Mouse (Mus musculus) heart, embryonic 10.5 days (tissue): ENCODE data around the gene Tex26. TPM values are rescaled to one million over a fixed set of nuclear protein-coding genes. Genes with fewer than 3 reads are reported as not detected.
A peak's percentile ranks its signal among the peaks of the same experiment; 100 is the strongest.

Experiments used
- DNase-seq: peaks from one replicate; pipeline ENCODE4 v3.0.0-alpha.2; 2017; ENCODE audit warnings: low spot score
- H3K27ac ChIP-seq: fragments of 300-500 bp; sonication (generic); 2 replicates; pipeline ENCODE4 v1.5.1; 2016; ENCODE audit warnings: mild to moderate bottlenecking
- H3K27me3 ChIP-seq: fragments of 300-500 bp; sonication (generic); 2 replicates; pipeline ENCODE4 v1.6.1; 2016; ENCODE audit warnings: mild to moderate bottlenecking; ENCODE audit not compliant: poor library complexity, insufficient read depth, severe bottlenecking
- H3K36me3 ChIP-seq: fragments of 300-500 bp; sonication (generic); 2 replicates; pipeline ENCODE4 v1.6.1; 2016; ENCODE audit warnings: mild to moderate bottlenecking, moderate library complexity
- H3K4me1 ChIP-seq: fragments of 300-500 bp; sonication (generic); 2 replicates; pipeline ENCODE4 v1.6.1; 2016; ENCODE audit warnings: mild to moderate bottlenecking
- H3K4me3 ChIP-seq: fragments of 300-500 bp; sonication (generic); 2 replicates; pipeline ENCODE4 v1.5.1; 2016; ENCODE audit warnings: mild to moderate bottlenecking, moderate library complexity
- H3K9me3 ChIP-seq: fragments of 300-500 bp; sonication (generic); 2 replicates; pipeline ENCODE4 v1.6.1; 2016; ENCODE audit warnings: mild to moderate bottlenecking, moderate library complexity
- WGBS: fragments of 180-500 bp; shearing (Covaris S2); methylation state at CpG from one replicate; pipeline ENCODE4 v1.1.7; 2016; 5-methylcytosine and 5-hydroxymethylcytosine counted together
- polyA plus RNA-seq: library from polyadenylated mRNA; unstranded; fragments of >200 nt; fragmentation: Nextera tagmentation; extraction: Ambion mirVana; gene quantifications from 2 replicates; pipeline ENCODE4 v1.2.1, GENCODE M21; 2016

The Tex26 gene
- polyA plus RNA-seq, result 0.58 and 0.78 TPM in 2 replicates

DNA sequence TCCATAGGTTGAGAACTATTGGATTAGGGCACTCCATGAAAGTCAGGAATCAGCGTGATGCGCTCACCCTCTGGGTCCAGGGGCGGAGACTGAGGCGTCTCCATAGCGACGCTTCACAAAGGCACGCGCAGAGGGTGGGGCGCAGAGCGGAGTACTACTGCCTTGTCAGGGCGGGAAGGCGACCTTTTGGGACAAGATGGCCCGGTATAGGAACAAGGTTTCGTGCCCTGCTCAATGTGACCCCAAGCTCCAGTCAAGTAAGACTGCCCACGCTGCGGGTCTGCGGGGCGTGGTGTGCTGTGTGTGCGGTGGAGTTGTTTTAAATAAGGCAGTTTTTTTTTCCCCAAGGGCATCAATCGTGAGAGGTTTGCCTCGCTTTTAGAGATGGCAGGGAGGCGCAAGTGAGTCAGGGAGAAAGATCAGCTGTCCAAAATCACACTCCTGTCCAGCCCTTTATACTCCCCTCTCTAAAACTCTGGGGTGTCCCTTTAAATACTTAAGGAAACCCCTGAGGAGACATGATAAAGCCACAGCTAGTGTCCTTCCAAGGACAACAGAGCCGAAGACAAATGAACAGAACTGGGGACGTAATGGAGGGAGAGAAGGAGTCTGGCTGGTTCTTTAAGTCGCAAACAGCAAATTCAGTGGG lies at the start of gene Tex26:
Gene Tex26 (plus strand): TSS at position 130 of the 649 bp plus-strand sequence.
- Histone ChIP-seq H3K4me3 (peak within 1 kb of the TSS; percentile 65), H3K27me3 (no peaks in the 10 kb centered on the region; the same call in 1 of the 2 replicates), H3K27ac (peak within 1 kb of the TSS; percentile 86), H3K9me3 (no peaks in the 10 kb centered on the region), H3K4me1 (peaks cover 24% of the 10 kb centered on the region), H3K36me3 (no peaks in the 10 kb centered on the region)
- DNase-seq, result peak; percentile 90
- under 1% methylated on average over 25 of the region's 25 CpGs for WGBS

DNA sequence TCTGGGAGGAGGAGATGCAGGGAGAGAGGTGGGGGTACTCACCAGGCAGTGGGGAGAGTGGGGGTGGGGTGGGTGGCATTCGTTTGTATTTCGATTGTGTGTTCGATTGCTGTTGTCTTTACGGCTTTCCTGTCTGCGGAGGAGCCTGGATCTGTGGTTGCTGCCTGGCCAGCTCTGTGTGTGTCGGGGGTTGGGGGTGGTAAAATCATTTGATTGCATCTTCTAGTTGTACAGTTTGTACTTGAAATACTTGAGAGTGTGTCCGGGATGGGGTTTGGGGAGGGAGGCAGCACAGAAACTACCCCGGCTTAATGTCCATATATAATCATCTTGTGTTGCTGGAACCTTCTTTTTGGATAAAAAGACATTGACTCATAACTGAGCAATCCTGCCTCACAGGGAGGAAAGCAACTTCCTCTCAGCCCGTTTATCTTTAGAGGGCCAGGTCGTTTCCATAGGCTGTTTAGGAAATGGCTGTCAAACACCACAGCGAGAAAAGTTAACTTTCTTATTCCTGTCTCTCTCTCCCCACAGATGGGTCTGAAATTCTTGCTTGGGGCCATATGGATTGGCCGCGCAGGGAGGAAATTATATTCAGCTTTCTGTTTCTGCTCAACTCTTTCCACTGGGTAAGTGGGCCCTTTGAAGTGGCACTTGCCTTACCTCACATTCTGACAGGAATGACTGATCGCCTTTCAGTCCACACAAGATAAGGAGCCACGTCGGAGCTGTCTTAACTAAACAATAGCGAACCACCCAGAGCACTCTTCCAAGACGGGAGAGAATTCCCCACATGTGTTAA lies 47.7 kb upstream of the Tex26 start:
- whole genome bisulfite sequencing, result 13% methylated on average over 18 of the region's 18 CpGs
- Histone ChIP-seq H3K36me3 (0 out of 2 replicates have a peak, but pooled peaks cover 4% of the 10 kb centered on the region), H3K4me3 (peak overlapping the region; percentile 27), H3K9me3 (no peaks in the 10 kb centered on the region), H3K4me1 (peaks cover 35% of the 10 kb centered on the region), H3K27ac (peak overlapping the region; percentile 86), H3K27me3 (no peaks in the 10 kb centered on the region)
- DNase-seq, result no peak

DNA sequence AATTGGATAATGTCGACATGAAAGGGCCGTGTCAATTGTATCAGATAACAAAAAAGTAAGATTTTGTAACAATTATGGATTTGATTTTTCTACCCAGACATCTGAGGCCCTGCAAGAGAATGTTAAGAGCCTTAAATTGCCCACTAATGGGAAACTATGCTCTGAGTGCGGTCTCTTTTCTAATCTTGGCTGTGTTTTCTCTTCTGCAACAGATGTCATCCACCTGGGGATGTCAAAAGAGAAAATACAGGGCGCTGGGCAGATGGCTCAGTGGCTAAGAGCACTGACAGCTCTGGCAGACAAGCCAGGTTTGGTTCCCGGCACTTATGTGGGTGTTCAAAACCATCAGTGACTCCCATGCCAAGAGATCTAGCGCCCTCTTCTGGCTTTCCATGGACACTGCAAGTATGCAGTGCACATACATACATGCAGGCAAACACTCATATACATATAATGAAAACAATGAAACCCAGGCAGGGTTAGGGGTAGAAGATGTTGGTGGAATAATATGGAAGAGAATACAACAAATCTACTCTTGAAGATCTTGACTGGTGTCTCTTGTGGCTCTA lies 47.0 kb upstream of the Tex26 start:
- Histone ChIP-seq H3K27ac (peak overlapping the region; percentile 86), H3K27me3 (no peaks in the 10 kb centered on the region), H3K36me3 (0 out of 2 replicates have a peak, but pooled peaks cover 4% of the 10 kb centered on the region), H3K4me3 (no peak overlapping the region), H3K9me3 (no peaks in the 10 kb centered on the region), H3K4me1 (peaks cover 38% of the 10 kb centered on the region)
- WGBS, result 41% methylated on average over 6 of the region's 6 CpGs
- DNase-seq, result no peak

DNA sequence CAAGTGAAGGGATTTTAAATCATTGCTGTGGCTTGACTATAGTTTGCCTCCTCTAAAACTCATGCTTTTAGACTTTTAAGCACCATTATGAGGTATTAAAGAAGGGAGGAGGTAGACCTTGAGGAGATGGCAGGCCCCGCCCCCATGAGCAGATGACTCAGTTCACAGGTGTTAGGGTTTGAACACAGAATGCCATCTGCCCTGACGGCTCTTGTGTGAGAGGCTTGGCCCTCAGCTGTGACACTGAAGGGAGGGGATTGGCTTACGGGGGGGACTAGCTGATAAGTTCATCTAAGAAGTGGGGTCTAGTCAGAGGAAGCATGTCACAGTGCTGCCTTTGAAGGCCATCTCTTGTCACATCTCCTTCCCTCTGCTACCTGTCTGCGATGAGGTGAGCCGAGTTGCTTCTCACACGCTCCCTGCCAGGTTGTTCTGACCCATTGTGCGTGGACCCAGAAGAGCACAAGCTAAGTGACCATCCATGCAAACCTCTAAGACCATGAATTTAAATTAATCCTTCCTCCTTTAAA lies 37.9 kb upstream of the Tex26 start:
- H3K4me1 ChIP-seq, result 0 out of 2 replicates have a peak, but pooled peaks cover 6% of the 10 kb centered on the region
- H3K27me3 ChIP-seq, result no peaks in the 10 kb centered on the region
- H3K9me3 ChIP-seq, result 0 out of 2 replicates have a peak, but pooled peaks cover 3% of the 10 kb centered on the region
- 77% methylated on average over 7 of the region's 7 CpGs for WGBS
- no peak overlapping the region for H3K4me3 ChIP-seq
- no peaks in the 10 kb centered on the region for H3K36me3 ChIP-seq
- DNase-seq, result peak; percentile 51
- no peak overlapping the region for H3K27ac ChIP-seq

DNA sequence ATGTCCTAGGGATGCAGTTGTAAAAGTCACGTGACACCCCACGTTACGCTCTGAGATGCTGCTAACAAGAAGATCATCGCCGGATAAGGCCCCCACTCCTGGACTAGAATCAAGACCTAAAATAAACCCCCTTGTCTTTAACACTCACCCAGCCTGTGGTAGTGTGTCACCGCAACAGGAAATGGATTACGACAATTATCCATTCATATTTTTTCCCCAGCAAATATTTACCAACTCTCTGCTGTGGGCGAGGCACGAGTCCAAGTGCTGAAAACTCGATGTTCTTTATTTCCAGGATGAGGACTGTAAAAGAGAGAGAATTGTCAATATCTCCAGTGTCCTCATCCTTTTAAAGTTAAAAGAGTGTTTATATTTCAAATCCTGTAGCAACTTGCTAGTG lies 37.4 kb upstream of the Tex26 start:
- H3K36me3 ChIP-seq, result no peaks in the 10 kb centered on the region
- 90% methylated on average over 10 of the region's 10 CpGs for WGBS
- no peak for DNase-seq

DNA sequence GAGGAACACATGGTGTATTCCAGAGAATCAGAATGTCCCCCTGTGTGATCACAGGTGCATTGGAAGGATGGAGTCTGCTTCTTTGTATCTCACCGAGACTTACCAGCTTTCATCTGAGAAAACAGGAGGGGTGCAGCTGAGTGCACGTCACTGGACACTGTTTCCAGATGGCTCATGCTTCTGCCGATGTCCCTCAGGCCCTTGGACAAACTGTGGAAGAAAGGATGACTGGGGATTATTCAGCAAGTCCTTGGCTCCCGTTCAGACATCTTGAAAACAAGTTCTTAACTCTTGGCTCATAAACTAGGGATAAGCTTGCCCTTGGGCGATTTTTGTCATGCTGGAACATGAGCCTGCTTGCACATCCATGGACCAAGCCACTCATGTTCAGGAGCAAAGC lies 36.1 kb upstream of the Tex26 start:
- peak; percentile 69 for DNase-seq
- Histone ChIP-seq H3K4me1 (no peaks in the 10 kb centered on the region), H3K4me3 (no peak overlapping the region), H3K9me3 (0 out of 2 replicates have a peak, but pooled peaks cover 7% of the 10 kb centered on the region), H3K27me3 (no peaks in the 10 kb centered on the region), H3K36me3 (no peaks in the 10 kb centered on the region), H3K27ac (no peak overlapping the region)
- WGBS, result 79% methylated on average over 5 of the region's 5 CpGs

More for the DNA sequence above, 37.4 kb upstream of the Tex26 start:
- Histone ChIP-seq H3K27ac (no peak overlapping the region), H3K4me3 (no peak overlapping the region), H3K4me1 (0 out of 2 replicates have a peak, but pooled peaks cover 6% of the 10 kb centered on the region), H3K27me3 (no peaks in the 10 kb centered on the region), H3K9me3 (0 out of 2 replicates have a peak, but pooled peaks cover 3% of the 10 kb centered on the region)

DNA sequence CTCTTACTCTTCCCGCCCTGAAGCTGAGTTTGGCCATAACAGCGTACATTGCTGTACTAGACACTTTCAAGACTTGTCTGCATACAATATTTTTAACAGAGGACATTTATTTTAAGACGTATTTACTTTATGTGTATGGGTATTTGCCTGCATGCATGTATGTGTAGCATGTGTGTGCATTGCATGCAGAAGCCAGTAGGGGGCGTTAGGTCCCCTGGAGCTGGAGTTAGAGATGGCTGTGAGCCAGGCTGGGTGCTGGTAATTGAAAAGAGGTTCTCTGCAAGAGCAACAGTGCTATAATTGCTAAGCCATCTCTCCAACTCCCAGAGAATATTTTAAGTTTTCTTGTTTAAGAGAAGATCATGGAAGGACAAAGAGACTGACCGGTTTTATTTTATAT lies 34.8 kb upstream of the Tex26 start:
- Histone ChIP-seq H3K4me1 (no peaks in the 10 kb centered on the region), H3K9me3 (0 out of 2 replicates have a peak, but pooled peaks cover 7% of the 10 kb centered on the region), H3K27me3 (no peaks in the 10 kb centered on the region), H3K27ac (no peak overlapping the region), H3K36me3 (no peaks in the 10 kb centered on the region), H3K4me3 (no peak overlapping the region)
- DNase-seq, result no peak
- WGBS, result 78% methylated on average over 5 of the region's 5 CpGs

DNA sequence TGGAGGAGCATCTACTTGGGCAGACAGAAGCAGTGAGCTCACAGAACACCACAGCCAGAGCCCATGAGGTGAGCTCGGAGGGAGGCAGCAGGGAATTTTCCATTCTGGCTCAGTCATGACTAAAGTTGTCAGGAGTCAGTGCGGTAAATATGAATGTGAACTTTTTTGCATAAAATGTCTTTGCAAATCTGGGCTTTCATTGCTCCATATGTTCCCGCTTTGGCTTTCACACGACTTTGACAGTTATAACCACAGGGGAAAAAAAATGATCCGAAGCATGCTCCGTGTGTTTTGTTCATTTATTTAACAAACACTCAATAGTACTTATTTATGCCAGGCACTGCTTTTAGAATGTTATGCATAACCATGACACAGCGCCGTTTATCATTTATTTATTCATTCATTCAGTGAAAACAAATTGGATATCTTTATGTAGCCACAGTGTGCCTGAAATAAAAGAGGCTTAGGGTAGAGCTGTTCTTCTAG lies 32.6 kb upstream of the Tex26 start:
- Histone ChIP-seq H3K36me3 (no peaks in the 10 kb centered on the region), H3K4me3 (no peak overlapping the region), H3K27me3 (peaks cover 15% of the 10 kb centered on the region), H3K27ac (no peak overlapping the region), H3K4me1 (peaks cover 11% of the 10 kb centered on the region), H3K9me3 (0 out of 2 replicates have a peak, but pooled peaks cover 4% of the 10 kb centered on the region)
- no peak for DNase-seq
- WGBS, result 93% methylated on average over 8 of the region's 8 CpGs

DNA sequence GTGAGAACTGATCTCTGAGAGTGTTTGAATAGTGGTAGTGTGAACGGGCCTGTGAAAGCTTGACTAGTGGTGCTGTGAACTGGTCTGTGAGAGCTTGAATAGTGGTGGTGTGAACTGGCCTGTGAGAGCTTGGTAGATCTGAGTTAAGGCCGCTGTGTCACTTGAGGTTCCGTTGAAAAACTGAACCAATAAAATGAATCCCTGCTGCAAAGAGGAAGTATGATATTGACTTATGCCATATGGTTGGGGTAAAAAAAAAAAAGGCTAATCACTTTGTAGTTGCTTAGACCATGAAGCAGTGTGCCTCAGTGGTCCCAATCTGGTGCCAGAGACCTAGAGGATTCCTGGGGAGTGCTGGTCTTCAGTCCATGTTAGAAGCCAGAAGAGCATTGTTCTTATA lies 30.0 kb upstream of the Tex26 start:
- Histone ChIP-seq H3K27ac (no peak overlapping the region), H3K4me3 (no peak overlapping the region)
- no peak for DNase-seq

DNA sequence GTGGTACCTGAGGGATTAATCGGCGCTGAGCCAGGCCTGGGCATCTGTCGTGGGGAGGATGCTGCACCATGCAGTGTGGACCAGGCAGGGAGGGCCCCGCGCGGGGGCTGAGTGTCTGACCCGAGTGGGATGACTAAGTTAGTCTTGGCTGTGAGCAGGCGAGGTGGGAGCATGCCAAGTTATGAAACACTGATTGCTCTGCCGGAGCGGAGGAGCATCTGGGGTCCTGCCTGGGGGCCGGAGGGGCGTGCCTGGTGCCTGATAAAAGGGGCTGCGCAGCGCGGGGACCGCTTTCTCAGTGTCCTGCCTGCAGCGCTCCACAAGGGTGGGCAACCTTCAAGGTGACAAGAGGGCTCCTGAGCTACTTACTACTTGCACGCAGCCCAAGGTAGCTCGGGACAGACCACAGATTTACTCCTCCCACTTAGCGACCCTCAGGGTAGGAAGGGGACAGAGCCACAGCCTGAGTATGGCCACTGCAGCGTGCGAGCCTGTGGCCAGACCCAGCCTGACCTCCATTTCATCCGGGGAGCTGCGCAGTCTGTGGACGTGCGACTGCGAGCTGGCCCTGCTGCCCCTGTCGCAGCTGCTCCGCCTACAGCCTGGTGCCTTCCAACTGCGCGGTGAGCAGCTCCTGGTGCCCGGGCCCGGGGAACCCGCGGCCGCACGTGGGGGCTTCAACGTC lies 27.8 kb upstream of the Tex26 start, which contains the start of gene Medag:
Gene Medag (plus strand): TSS at position 241 of the 685 bp plus-strand sequence.
- H3K4me1 ChIP-seq, result peaks cover 16% of the 10 kb centered on the region
- H3K4me3 ChIP-seq, result peak within 1 kb of the TSS; percentile 60
- WGBS, result 3% methylated on average over 38 of the region's 38 CpGs
- no peak for DNase-seq
- H3K27me3 ChIP-seq, result peaks cover 34% of the 10 kb centered on the region
- peak within 1 kb of the TSS; percentile 81 for H3K27ac ChIP-seq
- 0 out of 2 replicates have a peak, but pooled peaks cover 4% of the 10 kb centered on the region for H3K9me3 ChIP-seq
- H3K36me3 ChIP-seq, result no peaks in the 10 kb centered on the region

More for the DNA sequence above, 30.0 kb upstream of the Tex26 start:
- Histone ChIP-seq H3K9me3 (0 out of 2 replicates have a peak, but pooled peaks cover 4% of the 10 kb centered on the region), H3K4me1 (peaks cover 16% of the 10 kb centered on the region), H3K36me3 (no peaks in the 10 kb centered on the region), H3K27me3 (peaks cover 34% of the 10 kb centered on the region)
- WGBS, result 87% methylated on average over 3 of the region's 3 CpGs

DNA sequence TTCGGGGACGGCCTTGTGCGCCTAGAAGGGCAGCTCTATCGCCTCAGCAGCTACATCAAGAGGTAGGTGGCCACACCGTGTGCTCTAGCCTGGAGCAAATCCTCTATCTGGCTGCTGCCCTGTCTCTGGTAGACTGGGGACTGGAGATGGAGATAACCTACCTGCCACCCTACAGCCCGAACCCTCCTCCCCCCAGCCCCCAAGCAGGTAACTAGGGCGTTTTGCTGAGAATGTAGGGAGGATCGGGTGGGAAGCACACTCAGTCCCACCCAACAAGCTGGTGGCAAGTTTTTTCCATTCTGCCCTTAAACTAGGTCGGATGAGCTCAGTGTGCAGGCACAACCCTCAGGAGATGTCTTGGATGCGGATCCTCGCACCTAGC lies 27.3 kb upstream of the Tex26 start:
- DNase-seq, result no peak
- H3K27ac ChIP-seq, result peak overlapping the region; percentile 81
- peaks cover 16% of the 10 kb centered on the region for H3K4me1 ChIP-seq
- no peaks in the 10 kb centered on the region for H3K36me3 ChIP-seq
- H3K9me3 ChIP-seq, result 0 out of 2 replicates have a peak, but pooled peaks cover 4% of the 10 kb centered on the region
- WGBS, result 32% methylated on average over 11 of the region's 11 CpGs
- peaks cover 34% of the 10 kb centered on the region for H3K27me3 ChIP-seq
- H3K4me3 ChIP-seq, result peak overlapping the region; percentile 60

DNA sequence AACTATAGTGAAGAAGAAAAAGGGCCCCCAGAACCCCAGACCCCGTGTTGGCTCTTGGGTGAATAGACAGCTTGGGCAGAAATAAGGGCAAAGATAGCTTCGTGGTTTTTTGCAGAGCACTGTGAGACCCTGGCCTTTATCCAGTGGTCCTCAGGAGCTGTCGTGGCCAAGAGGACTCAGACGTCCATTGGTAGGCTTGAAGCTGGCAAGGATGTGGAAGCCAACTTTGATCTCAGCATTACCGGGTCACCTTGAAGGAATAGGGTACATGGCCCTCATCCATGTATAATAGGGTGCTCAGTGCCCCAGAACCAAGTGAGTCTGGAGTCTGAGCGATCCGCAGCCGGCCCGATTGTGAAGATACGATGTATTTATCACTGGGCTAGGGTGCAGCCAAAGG lies 26.8 kb upstream of the Tex26 start:
- 88% methylated on average over 10 of the region's 10 CpGs for WGBS
- H3K4me1 ChIP-seq, result peaks cover 16% of the 10 kb centered on the region
- no peaks in the 10 kb centered on the region for H3K36me3 ChIP-seq
- no peak overlapping the region for H3K4me3 ChIP-seq
- 0 out of 2 replicates have a peak, but pooled peaks cover 2% of the 10 kb centered on the region for H3K9me3 ChIP-seq
- H3K27me3 ChIP-seq, result peaks cover 34% of the 10 kb centered on the region
- no peak overlapping the region for H3K27ac ChIP-seq
- DNase-seq, result no peak
